Mouse (Mus musculus): ENCODE results near the gene Zfp326. TPM values are rescaled to one million over a fixed set of nuclear protein-coding genes. Genes with fewer than 3 reads are reported as not detected.
"Not testable (repeated sequence)": the region's sequence is repeated elsewhere in the genome, so short reads cannot be mapped to it uniquely, and the experiment has no call there.

The Zfp326 gene
- polyA plus RNA-seq, 1 experiment: 12.6 TPM

DNA sequence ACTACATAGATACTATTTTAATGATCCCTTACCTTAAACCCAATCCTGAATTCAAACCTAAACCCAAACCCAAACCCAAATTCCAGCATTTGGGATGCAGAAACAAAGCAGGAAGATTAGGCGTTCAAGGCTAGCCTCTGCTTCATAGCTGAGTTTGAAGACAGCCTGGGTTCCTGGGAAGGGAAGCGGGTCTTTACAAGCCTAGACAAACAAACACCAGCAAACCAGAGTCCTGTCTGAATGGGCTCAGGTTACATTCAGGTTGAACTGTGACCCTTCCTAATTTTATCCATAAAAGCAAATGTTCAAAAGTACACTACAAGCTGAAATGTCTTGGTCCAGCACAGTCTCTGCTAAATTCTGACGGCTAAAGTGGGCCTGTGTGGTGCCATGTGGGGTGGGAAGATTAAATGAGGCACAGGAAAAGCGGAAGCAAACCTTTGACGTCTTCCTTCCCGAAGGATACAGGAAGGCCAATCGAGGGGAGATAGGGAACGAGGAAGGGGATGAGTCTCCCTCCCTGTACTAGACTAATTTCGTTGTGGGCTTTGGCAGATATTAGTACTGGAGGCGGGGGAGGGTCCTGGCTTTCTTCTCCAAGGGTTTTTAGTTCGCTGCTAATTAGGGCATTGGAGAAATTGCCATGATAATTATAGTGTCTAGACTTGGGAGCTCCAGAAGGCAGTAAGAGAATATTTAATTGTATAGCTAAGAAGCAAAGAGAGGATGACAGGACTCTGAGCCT is 16.5 kb upstream of the Zfp326 start:
- H3K79me2 ChIP-seq (ENCODE audit: control insufficient read depth, insufficient read depth): no peaks in the 10 kb centered on the region
- TF ChIP-seq MYOD1 (IDR thresholded peaks at IDR 0.05; ENCODE audit: control insufficient read depth, insufficient read length, low read depth) (no peak), FOSL1 (IDR thresholded peaks at IDR 0.05; ENCODE audit: insufficient read depth, low read length, poor library complexity, severe bottlenecking) (no peak), CTCF (IDR thresholded peaks at IDR 0.05; ENCODE audit: control insufficient read depth, insufficient read depth, insufficient read length) (no peak), MYOG (IDR thresholded peaks at IDR 0.05; ENCODE audit: control insufficient read depth, extremely low read depth, insufficient read length) (no peak), USF1 (IDR thresholded peaks at IDR 0.05; ENCODE audit: low read depth) (no peak), CEBPB (IDR thresholded peaks at IDR 0.05; ENCODE audit: low read depth) (no peak), MAX (IDR thresholded peaks at IDR 0.05) (no peak)
- no peaks in the 10 kb centered on the region for H3K79me3 ChIP-seq (ENCODE audit: low read depth)
- no peaks in the 10 kb centered on the region for H3K27me3 ChIP-seq (ENCODE audit: control insufficient read depth, insufficient read depth, insufficient read length)
- H3K4me3 ChIP-seq (ENCODE audit: insufficient read depth, poor library complexity, severe bottlenecking): no peak overlapping the region
- no peak overlapping the region for H3ac ChIP-seq (ENCODE audit: control insufficient read depth, insufficient read length, low read depth)
- H3K36me3 ChIP-seq (ENCODE audit: control insufficient read depth, insufficient read depth): no peaks in the 10 kb centered on the region

- H3K79me2 ChIP-seq (ENCODE audit: control insufficient read depth, insufficient read depth): no peaks in the 10 kb centered on the region
- H3K4me3 ChIP-seq (ENCODE audit: insufficient read depth, poor library complexity, severe bottlenecking): no peak overlapping the region
- no peaks in the 10 kb centered on the region for H3K27me3 ChIP-seq (ENCODE audit: control insufficient read depth, insufficient read depth, insufficient read length)
- no peak overlapping the region for H3ac ChIP-seq (ENCODE audit: control insufficient read depth, insufficient read length, low read depth)
- TF ChIP-seq FOSL1 (IDR thresholded peaks at IDR 0.05; ENCODE audit: insufficient read depth, low read length, poor library complexity, severe bottlenecking): no peak
- no peak for TF ChIP-seq MYOD1 (IDR thresholded peaks at IDR 0.05; ENCODE audit: control insufficient read depth, insufficient read length, low read depth)
- no peak for TF ChIP-seq MAX (IDR thresholded peaks at IDR 0.05)
- no peak for TF ChIP-seq MYOG (IDR thresholded peaks at IDR 0.05; ENCODE audit: control insufficient read depth, extremely low read depth, insufficient read length)
- no peak for TF ChIP-seq CTCF (IDR thresholded peaks at IDR 0.05; ENCODE audit: control insufficient read depth, insufficient read depth, insufficient read length)
- TF ChIP-seq USF1 (IDR thresholded peaks at IDR 0.05; ENCODE audit: low read depth): no peak
- TF ChIP-seq CEBPB (IDR thresholded peaks at IDR 0.05; ENCODE audit: low read depth): no peak
- no peaks in the 10 kb centered on the region for H3K79me3 ChIP-seq (ENCODE audit: low read depth)
- H3K36me3 ChIP-seq (ENCODE audit: control insufficient read depth, insufficient read depth): no peaks in the 10 kb centered on the region
Observed at GRCm38 (mm10) chr5:105860461-105860835, 15.9 kb upstream of the Zfp326 start.

GRCm38 (mm10) chr5:105861616-105862015 is 14.7 kb upstream of the Zfp326 start:
- H3ac ChIP-seq (ENCODE audit: control insufficient read depth, insufficient read length, low read depth): no peak overlapping the region
- no peaks in the 10 kb centered on the region for H3K36me3 ChIP-seq (ENCODE audit: control insufficient read depth, insufficient read depth)
- H3K4me3 ChIP-seq (ENCODE audit: insufficient read depth, poor library complexity, severe bottlenecking): no peak overlapping the region
- no peak for TF ChIP-seq CTCF (IDR thresholded peaks at IDR 0.05; ENCODE audit: control insufficient read depth, insufficient read depth, insufficient read length)
- no peak for TF ChIP-seq MYOD1 (IDR thresholded peaks at IDR 0.05; ENCODE audit: control insufficient read depth, insufficient read length, low read depth)
- TF ChIP-seq USF1 (IDR thresholded peaks at IDR 0.05; ENCODE audit: low read depth): no peak
- TF ChIP-seq CEBPB (IDR thresholded peaks at IDR 0.05; ENCODE audit: low read depth): no peak
- TF ChIP-seq MAX (IDR thresholded peaks at IDR 0.05): no peak
- no peak for TF ChIP-seq FOSL1 (IDR thresholded peaks at IDR 0.05; ENCODE audit: insufficient read depth, low read length, poor library complexity, severe bottlenecking)
- no peak for TF ChIP-seq MYOG (IDR thresholded peaks at IDR 0.05; ENCODE audit: control insufficient read depth, extremely low read depth, insufficient read length)
- H3K79me3 ChIP-seq (ENCODE audit: low read depth): no peaks in the 10 kb centered on the region
- H3K27me3 ChIP-seq (ENCODE audit: control insufficient read depth, insufficient read depth, insufficient read length): no peaks in the 10 kb centered on the region
- H3K79me2 ChIP-seq (ENCODE audit: control insufficient read depth, insufficient read depth): no peaks in the 10 kb centered on the region

GRCm38 (mm10) chr5:105865110-105865628 is 11.2 kb upstream of the Zfp326 start:
- not testable (repeated sequence) for H3K79me2 ChIP-seq (ENCODE audit: control insufficient read depth, insufficient read depth); H3K4me3 ChIP-seq (ENCODE audit: insufficient read depth, poor library complexity, severe bottlenecking); H3K36me3 ChIP-seq (ENCODE audit: control insufficient read depth, insufficient read depth); H3K79me3 ChIP-seq (ENCODE audit: low read depth); H3K27me3 ChIP-seq (ENCODE audit: control insufficient read depth, insufficient read depth, insufficient read length); H3ac ChIP-seq (ENCODE audit: control insufficient read depth, insufficient read length, low read depth)

GRCm38 (mm10) chr5:105867427-105867826 is 8.9 kb upstream of the Zfp326 start:
- Histone ChIP-seq H3K4me3 (ENCODE audit: insufficient read depth, poor library complexity, severe bottlenecking) (no peak overlapping the region), H3K79me2 (ENCODE audit: control insufficient read depth, insufficient read depth) (no peaks in the 10 kb centered on the region), H3K79me3 (ENCODE audit: low read depth) (no peaks in the 10 kb centered on the region), H3K27me3 (ENCODE audit: control insufficient read depth, insufficient read depth, insufficient read length) (no peaks in the 10 kb centered on the region), H3K36me3 (ENCODE audit: control insufficient read depth, insufficient read depth) (no peaks in the 10 kb centered on the region), H3ac (ENCODE audit: control insufficient read depth, insufficient read length, low read depth) (no peak overlapping the region)
- TF ChIP-seq MYOD1 (IDR thresholded peaks at IDR 0.05; ENCODE audit: control insufficient read depth, insufficient read length, low read depth) (no peak), MAX (IDR thresholded peaks at IDR 0.05) (no peak), CEBPB (IDR thresholded peaks at IDR 0.05; ENCODE audit: low read depth) (no peak), FOSL1 (IDR thresholded peaks at IDR 0.05; ENCODE audit: insufficient read depth, low read length, poor library complexity, severe bottlenecking) (no peak), MYOG (IDR thresholded peaks at IDR 0.05; ENCODE audit: control insufficient read depth, extremely low read depth, insufficient read length) (no peak), CTCF (IDR thresholded peaks at IDR 0.05; ENCODE audit: control insufficient read depth, insufficient read depth, insufficient read length) (no peak), USF1 (IDR thresholded peaks at IDR 0.05; ENCODE audit: low read depth) (no peak)
